Mouse (Mus musculus): Measurements from ENCODE around the gene Ephx4.
A peak's percentile ranks its signal among the peaks of the same experiment; 100 is the strongest.

Gene Ephx4

DNA sequence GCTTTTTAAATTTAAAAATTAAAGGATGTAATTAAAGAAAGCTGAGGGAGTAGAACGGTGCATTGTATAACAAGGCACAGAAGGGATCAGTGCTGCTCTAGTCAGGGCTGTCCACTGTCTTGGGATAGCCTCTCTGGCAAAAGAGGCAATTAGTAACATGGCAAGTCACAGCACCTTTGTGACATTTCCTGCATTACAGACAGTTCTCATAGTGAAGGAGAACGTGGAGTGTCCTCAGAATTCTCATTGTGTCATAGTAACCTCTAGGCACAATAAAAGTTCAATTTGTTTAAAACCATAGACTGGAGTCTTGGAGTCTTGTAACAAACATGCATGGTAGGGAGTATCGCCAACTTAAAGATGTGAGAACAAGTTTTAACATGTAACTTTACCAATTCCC lies 28.7 kb downstream of the Ephx4 start, which contains the start of gene Lpcat2b:
Gene Lpcat2b (plus strand): TSS at position 301 of the 400 bp plus-strand sequence.
- no peak for DNase-seq (ENCODE audit: low spot score in 2 of 2)

GRCm38 (mm10) chr5:107434001-107434400 lies 31.5 kb downstream of the Ephx4 start:
- no peak for DNase-seq (ENCODE audit: low spot score in 2 of 2)

DNA sequence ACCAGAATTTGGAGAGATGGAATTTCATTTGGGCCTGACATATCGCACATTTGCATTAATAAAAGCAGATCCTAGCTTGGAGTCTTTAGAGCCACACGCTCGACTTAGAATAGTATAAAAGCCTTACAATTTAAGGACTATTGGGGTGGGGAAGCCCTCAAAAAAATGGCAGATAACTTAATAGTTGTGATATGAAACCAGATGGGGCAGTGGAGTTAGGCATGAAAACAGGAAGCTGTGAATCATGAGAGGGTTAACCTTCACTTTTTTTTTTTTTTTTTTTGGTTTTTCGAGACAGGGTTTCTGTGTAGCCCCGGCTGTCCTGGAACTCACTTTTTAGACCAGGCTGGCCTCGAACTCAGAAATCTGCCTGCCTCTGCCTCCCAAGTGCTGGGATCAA lies 33.6 kb downstream of the Ephx4 start:
- no peak for DNase-seq (ENCODE audit: low spot score in 2 of 2)

GRCm38 (mm10) chr5:107436587-107437209 lies 34.2 kb downstream of the Ephx4 start:
- DNase-seq (ENCODE audit: low spot score in 2 of 2): no peak

DNA sequence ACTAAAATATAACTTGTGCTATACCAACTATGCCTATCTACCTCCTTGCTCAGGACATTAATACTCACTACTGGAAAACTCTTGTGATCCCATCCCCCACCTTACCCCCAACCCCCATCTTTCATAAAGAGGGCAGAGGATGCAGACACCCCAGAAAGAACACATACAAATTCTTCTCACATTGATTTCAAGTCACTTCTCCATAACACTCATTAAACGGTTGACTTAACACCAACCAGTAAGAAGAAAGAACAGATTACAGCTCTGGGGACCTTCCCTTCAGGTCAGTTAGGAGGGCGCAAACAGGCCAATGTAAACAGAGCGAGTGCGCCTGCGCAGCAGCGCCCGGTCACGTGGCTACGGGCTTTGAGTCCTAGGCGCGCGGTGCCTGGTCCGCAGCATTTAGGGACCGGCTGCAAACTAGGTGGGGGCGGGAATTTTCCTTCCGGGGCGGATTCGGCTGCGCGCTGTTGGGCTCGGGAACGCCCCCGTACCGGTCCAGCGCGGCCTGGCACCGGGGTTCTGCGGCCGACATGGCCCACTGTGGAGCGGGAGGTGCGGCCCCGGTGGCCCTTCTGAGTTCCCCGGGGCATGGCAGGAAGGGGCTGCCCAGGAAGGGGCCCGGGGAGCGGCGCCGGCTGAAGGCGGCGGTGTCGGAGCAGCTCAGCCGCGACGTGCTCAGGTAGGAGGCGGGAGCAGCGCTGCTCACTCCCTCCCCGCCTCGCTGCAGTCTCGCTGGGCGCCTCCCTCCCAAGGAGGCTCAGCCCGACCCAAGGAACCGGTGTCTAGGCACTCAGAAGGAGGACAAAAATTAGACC lies 35.1 kb downstream of the Ephx4 start, which contains the start of gene Btbd8:
Gene Btbd8 (plus strand): TSS at position 534 of the 818 bp plus-strand sequence.
- peak; percentile 86 to 88 for DNase-seq (ENCODE audit: low spot score in 2 of 2)

- DNase-seq (ENCODE audit: low spot score in 2 of 2): no peak
Measured at GRCm38 (mm10) chr5:107438353-107438752, 35.8 kb downstream of the Ephx4 start.

DNA sequence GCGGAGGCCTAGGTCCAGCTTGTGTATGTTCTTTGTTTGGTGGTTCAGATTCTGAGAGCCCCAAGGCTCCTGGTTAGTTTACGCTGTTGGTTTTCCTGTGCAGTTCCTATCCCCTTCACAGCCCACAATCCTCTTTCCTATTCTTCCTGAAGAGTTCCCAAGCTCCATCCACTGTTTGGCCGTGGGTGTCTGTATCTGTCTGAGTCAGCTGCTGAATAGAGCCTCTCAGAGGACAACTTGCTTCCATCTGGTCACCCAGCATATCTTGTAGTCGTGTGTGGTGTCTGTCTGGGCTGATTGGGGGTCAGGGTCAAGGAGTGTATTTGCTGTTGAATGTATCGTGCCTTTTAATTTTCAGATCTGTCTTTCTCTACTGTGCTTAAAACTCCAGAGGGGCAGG lies 39.3 kb downstream of the Ephx4 start:
- DNase-seq (ENCODE audit: low spot score in 2 of 2): peak in 1 of 2 experiments; percentile 39

GRCm38 (mm10) chr5:107444251-107444650 lies 41.7 kb downstream of the Ephx4 start:
- no peak for DNase-seq (ENCODE audit: low spot score in 2 of 2)

GRCm38 (mm10) chr5:107447977-107448376 lies 45.4 kb downstream of the Ephx4 start:
- no peak for DNase-seq (ENCODE audit: low spot score in 2 of 2)

DNA sequence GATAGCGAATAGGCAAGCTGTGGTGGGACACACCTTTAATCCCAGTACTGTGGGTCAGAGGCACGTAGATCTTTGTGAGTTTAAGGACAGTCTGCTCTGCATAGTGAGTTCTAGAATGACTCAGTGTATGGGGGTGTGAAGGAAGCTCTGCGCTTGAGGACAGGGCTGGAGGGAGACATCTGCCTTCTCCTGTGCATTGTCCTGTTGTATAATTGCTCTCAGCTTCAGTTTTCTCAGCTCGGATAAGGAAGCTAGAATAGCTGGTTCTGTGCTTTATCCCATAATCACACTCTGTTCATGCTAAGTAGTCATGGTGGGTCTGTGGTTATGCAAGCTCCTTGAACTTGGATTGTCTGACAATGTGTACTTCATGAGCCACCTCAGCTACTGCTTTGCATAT lies 46.2 kb downstream of the Ephx4 start:
- peak in 1 of 2 experiments; percentile 37 for DNase-seq (ENCODE audit: low spot score in 2 of 2)

- DNase-seq (ENCODE audit: low spot score in 2 of 2): no peak
Measured at GRCm38 (mm10) chr5:107449620-107450019, 47.1 kb downstream of the Ephx4 start.

GRCm38 (mm10) chr5:107450299-107450698 lies 47.8 kb downstream of the Ephx4 start:
- peak in 1 of 2 experiments; percentile 24 for DNase-seq (ENCODE audit: low spot score in 2 of 2)

- DNase-seq (ENCODE audit: low spot score in 2 of 2): no peak
Measured at GRCm38 (mm10) chr5:107462147-107463076, 59.9 kb downstream of the Ephx4 start.

- DNase-seq (ENCODE audit: low spot score in 2 of 2): no peak
Measured at GRCm38 (mm10) chr5:107466501-107466900, 64.0 kb downstream of the Ephx4 start.

DNA sequence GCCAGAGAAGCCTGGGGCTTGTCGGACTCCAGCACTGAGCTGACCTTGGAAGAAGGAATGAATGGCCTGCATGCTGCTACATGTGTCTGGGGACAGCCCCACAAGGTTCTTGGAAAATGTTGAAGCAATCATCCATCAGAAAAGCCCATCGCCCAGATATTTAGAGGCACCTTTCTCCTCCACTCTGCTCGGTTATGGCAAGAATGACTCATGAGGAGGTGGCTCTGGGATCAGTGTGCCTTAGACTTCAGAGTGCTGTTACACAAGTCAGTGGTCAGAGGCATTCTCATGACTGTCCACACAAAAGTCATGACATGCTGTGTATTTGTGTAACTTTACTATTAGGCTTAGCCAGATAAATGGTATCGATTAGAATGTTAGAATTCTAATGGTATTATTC lies 64.6 kb downstream of the Ephx4 start:
- DNase-seq (ENCODE audit: low spot score in 2 of 2): no peak

DNA sequence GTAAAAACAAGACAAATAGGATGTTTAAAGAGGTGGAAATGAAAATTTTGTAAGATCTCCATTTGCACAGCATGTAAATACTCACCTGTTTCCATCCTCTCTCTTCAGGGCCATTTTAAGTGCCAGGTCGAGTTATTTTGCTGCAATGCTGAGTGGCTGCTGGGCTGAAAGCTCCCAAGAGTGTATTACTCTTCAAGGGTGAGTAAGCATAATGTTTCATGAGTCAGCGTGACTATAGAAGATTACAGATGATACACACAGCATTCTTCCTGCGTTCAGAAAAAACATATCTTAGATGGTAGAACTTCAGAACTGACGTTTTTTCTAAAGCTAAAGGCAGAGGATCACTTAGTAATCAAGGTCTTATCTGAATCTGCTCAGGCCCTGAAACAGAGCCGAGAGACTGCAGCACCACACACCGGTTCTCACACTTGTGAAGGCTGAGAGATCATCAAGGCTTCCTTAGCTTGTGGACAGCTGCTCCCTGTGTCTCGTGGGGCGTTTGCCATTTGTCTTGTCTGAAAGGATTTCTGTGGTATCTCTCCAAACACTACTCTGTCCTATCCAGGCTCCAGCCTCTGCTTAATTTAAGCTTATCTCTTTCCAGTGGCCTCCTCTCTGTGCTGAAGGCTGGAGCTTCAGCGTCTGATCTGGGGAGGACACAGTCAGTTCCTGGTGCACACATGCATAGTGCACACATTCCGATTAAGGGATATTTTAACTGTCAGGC lies 68.2 kb downstream of the Ephx4 start:
- no peak for DNase-seq (ENCODE audit: low spot score in 2 of 2)
